Mouse (Mus musculus): ENCODE measurements at regions not wholly inside any gene's neighbourhood (a gene's known extent, or its start where the extent isn't known, plus 50 kb on each side); places are given as distances from the start of the nearest gene placed in this dataset.

GRCm38 (mm10) chr10:111736026-111736425, 229.9 kb downstream of the Phlda1 start:
- TF ChIP-seq CTCF (IDR thresholded peaks at IDR 0.05; ENCODE audit: control insufficient read depth, insufficient read depth, insufficient read length) (no peak), MAX (IDR thresholded peaks at IDR 0.05) (no peak), USF1 (IDR thresholded peaks at IDR 0.05; ENCODE audit: low read depth) (no peak), MYOD1 (IDR thresholded peaks at IDR 0.05; ENCODE audit: control insufficient read depth, insufficient read length, low read depth) (no peak), CEBPB (IDR thresholded peaks at IDR 0.05; ENCODE audit: low read depth) (no peak)

Measured in C2C12 (cell line).